Mouse (Mus musculus) lung, embryonic 16.5 days (tissue): ENCODE results near the gene Cnot6l. TPM values are rescaled to one million over a fixed set of nuclear protein-coding genes. Genes with fewer than 3 reads are reported as not detected.

Source experiments
- ATAC-seq: fragments of 200-750 bp; cut with Nextera tagmentation; 2 replicates; pipeline ENCODE4 v1.8.0; 2017; ENCODE audit warnings: low read depth, mild to moderate bottlenecking, moderate library complexity
- H3K27ac ChIP-seq: fragments of 300-500 bp; sonication (generic); 2 replicates; pipeline ENCODE4 v1.5.1; 2014; ENCODE audit warnings: mild to moderate bottlenecking, control low read depth, low read length
- H3K27me3 ChIP-seq: fragments of 300-500 bp; sonication (generic); 2 replicates; pipeline ENCODE4 v1.6.1; 2014; ENCODE audit warnings: low read depth, low read length, mixed read lengths; ENCODE audit not compliant: control insufficient read depth, insufficient read depth
- H3K36me3 ChIP-seq: fragments of 300-500 bp; sonication (generic); 2 replicates; pipeline ENCODE4 v1.6.1; 2014; ENCODE audit warnings: low read length; ENCODE audit not compliant: control insufficient read depth, insufficient read depth
- H3K4me1 ChIP-seq: fragments of 300-500 bp; sonication (generic); replicated peaks from 2 replicates; pipeline ENCODE4 v1.6.1; 2014; ENCODE audit warnings: low read length, mixed read lengths; ENCODE audit not compliant: control insufficient read depth, insufficient read depth
- H3K4me2 ChIP-seq: fragments of 300-500 bp; sonication (generic); 2 replicates; pipeline ENCODE4 v1.6.1; 2014; ENCODE audit warnings: low read depth, low read length, control low read depth
- H3K4me3 ChIP-seq: fragments of 300-500 bp; sonication (generic); 2 replicates; pipeline ENCODE4 v1.5.1; 2014; ENCODE audit warnings: mild to moderate bottlenecking, low read length, control low read depth
- H3K9ac ChIP-seq: fragments of 300-500 bp; sonication (generic); 2 replicates; pipeline ENCODE4 v1.6.1; 2014; ENCODE audit warnings: low read length, control low read depth
- H3K9me3 ChIP-seq: fragments of 300-500 bp; sonication (generic); 2 replicates; pipeline ENCODE4 v1.6.1; 2016; ENCODE audit warnings: low read length; ENCODE audit not compliant: control insufficient read depth
- WGBS: fragments of 180-500 bp; shearing (Covaris S2); extraction: QIAGEN DNeasy Blood & Tissue Kit; methylation state at CpG from one replicate; pipeline ENCODE4 v1.1.7; 2014; 5-methylcytosine and 5-hydroxymethylcytosine counted together
- polyA plus RNA-seq: library from polyadenylated mRNA; unstranded; fragments of >200 nt; fragmentation: Nextera tagmentation; extraction: Ambion mirVana; gene quantifications from 2 replicates; pipeline ENCODE4 v1.2.1, GENCODE M21; 2015

Gene Cnot6l
- polyA plus RNA-seq, 1 experiment from 2014 or later = 18.9 TPM

- Histone ChIP-seq H3K4me1 (peaks cover 4% of the 10 kb centered on the region), H3K4me3 (no peak overlapping the region), H3K4me2 (no peak overlapping the region), H3K27ac (no peak overlapping the region), H3K27me3 (no peaks in the 10 kb centered on the region), H3K36me3 (no peaks in the 10 kb centered on the region), H3K9ac (no peak overlapping the region), H3K9me3 (0 out of 2 replicates have a peak, but pooled peaks cover 3% of the 10 kb centered on the region)
- 80% methylated on average over 2 of the region's 2 CpGs for WGBS
- no peak for ATAC-seq
Observed at GRCm38 (mm10) chr5:96166761-96167160, 2.8 kb upstream of the Cnot6l start.

- H3K27ac ChIP-seq = peak overlapping the region; percentile 88
- H3K4me1 ChIP-seq = peaks cover 15% of the 10 kb centered on the region
- WGBS = 3% methylated on average over 1 of the region's 1 CpGs
- H3K36me3 ChIP-seq = no peaks in the 10 kb centered on the region
- peak overlapping the region; percentile 99 for H3K4me3 ChIP-seq
- peak overlapping the region; percentile 62 for H3K4me2 ChIP-seq
- H3K9ac ChIP-seq = peak overlapping the region; percentile 73
- H3K9me3 ChIP-seq = peaks cover 3% of the 10 kb centered on the region; the same call in 1 of the 2 replicates
- ATAC-seq = no peak
- no peaks in the 10 kb centered on the region for H3K27me3 ChIP-seq
Observed at GRCm38 (mm10) chr5:96163396-96164020, 463 bp downstream of the Cnot6l start.

GRCm38 (mm10) chr5:96162399-96163331 is 1.3 kb downstream of the Cnot6l start:
- ATAC-seq = peak; percentile 90
- H3K9me3 ChIP-seq = peaks cover 3% of the 10 kb centered on the region; the same call in 1 of the 2 replicates
- under 1% methylated on average over 55 of the region's 56 CpGs for WGBS

GRCm38 (mm10) chr5:96161578-96162398 is 2.2 kb downstream of the Cnot6l start:
- Histone ChIP-seq H3K27me3 (no peaks in the 10 kb centered on the region), H3K27ac (peak overlapping the region; percentile 99), H3K36me3 (no peaks in the 10 kb centered on the region), H3K4me3 (peak overlapping the region; percentile 99), H3K9ac (peak overlapping the region; percentile 99), H3K4me1 (peaks cover 15% of the 10 kb centered on the region), H3K4me2 (peak overlapping the region; percentile 82), H3K9me3 (peaks cover 2% of the 10 kb centered on the region; the same call in 1 of the 2 replicates)
- peak; percentile 50 for ATAC-seq
- under 1% methylated on average over 62 of the region's 114 CpGs for WGBS

More at GRCm38 (mm10) chr5:96162399-96163331, 1.3 kb downstream of the Cnot6l start:
- H3K27ac ChIP-seq = peak overlapping the region; percentile 99
- no peaks in the 10 kb centered on the region for H3K27me3 ChIP-seq
- H3K4me2 ChIP-seq = peak overlapping the region; percentile 82
- H3K9ac ChIP-seq = peak overlapping the region; percentile 99
- peaks cover 15% of the 10 kb centered on the region for H3K4me1 ChIP-seq
- peak overlapping the region; percentile 99 for H3K4me3 ChIP-seq
- H3K36me3 ChIP-seq = no peaks in the 10 kb centered on the region

- ATAC-seq = peak; percentile 13
- Histone ChIP-seq H3K4me1 (peaks cover 15% of the 10 kb centered on the region), H3K4me3 (peak overlapping the region; percentile 99), H3K9me3 (no peaks in the 10 kb centered on the region; the same call in 1 of the 2 replicates), H3K27me3 (no peaks in the 10 kb centered on the region), H3K4me2 (peak overlapping the region; percentile 82), H3K27ac (peak overlapping the region; percentile 99), H3K36me3 (no peaks in the 10 kb centered on the region), H3K9ac (peak overlapping the region; percentile 99)
- WGBS = under 1% methylated on average over 16 of the region's 45 CpGs
Observed at GRCm38 (mm10) chr5:96161263-96161577, 2.8 kb downstream of the Cnot6l start.

GRCm38 (mm10) chr5:96160467-96161262 is 3.3 kb downstream of the Cnot6l start:
- WGBS = under 1% methylated on average over 37 of the region's 50 CpGs
- ATAC-seq = peak; percentile 9
- peak overlapping the region; percentile 82 for H3K4me2 ChIP-seq

GRCm38 (mm10) chr5:96142351-96142750 is 21.6 kb downstream of the Cnot6l start:
- WGBS = 66% methylated on average over 2 of the region's 2 CpGs
- Histone ChIP-seq H3K27ac (no peak overlapping the region), H3K9ac (no peak overlapping the region), H3K4me2 (no peak overlapping the region), H3K9me3 (no peaks in the 10 kb centered on the region), H3K4me3 (no peak overlapping the region), H3K4me1 (peaks cover 3% of the 10 kb centered on the region), H3K27me3 (no peaks in the 10 kb centered on the region), H3K36me3 (no peaks in the 10 kb centered on the region)
- ATAC-seq = no peak

More at GRCm38 (mm10) chr5:96160467-96161262, 3.3 kb downstream of the Cnot6l start:
- H3K9ac ChIP-seq = peak overlapping the region; percentile 99
- H3K9me3 ChIP-seq = no peaks in the 10 kb centered on the region; the same call in 1 of the 2 replicates
- H3K4me3 ChIP-seq = peak overlapping the region; percentile 99
- peaks cover 15% of the 10 kb centered on the region for H3K4me1 ChIP-seq
- H3K36me3 ChIP-seq = no peaks in the 10 kb centered on the region
- no peaks in the 10 kb centered on the region for H3K27me3 ChIP-seq
- peak overlapping the region; percentile 99 for H3K27ac ChIP-seq

- 0 out of 2 replicates have a peak, but pooled peaks cover 3% of the 10 kb centered on the region for H3K4me1 ChIP-seq
- H3K4me3 ChIP-seq = no peak overlapping the region
- no peak overlapping the region for H3K9ac ChIP-seq
- no peaks in the 10 kb centered on the region for H3K9me3 ChIP-seq
- H3K27ac ChIP-seq = no peak overlapping the region
- no peak for ATAC-seq
- H3K27me3 ChIP-seq = no peaks in the 10 kb centered on the region
- WGBS = 92% methylated on average over 2 of the region's 2 CpGs
- H3K36me3 ChIP-seq = peaks cover 6% of the 10 kb centered on the region; the same call in 1 of the 2 replicates
- no peak overlapping the region for H3K4me2 ChIP-seq
Observed at GRCm38 (mm10) chr5:96130683-96131082, 33.3 kb downstream of the Cnot6l start.
